Mouse (Mus musculus) gastrocnemius, adult 18-20 months (tissue): ENCODE measurements around the gene Cox4i1. TPM values are rescaled to one million over a fixed set of nuclear protein-coding genes. Genes with fewer than 3 reads are reported as not detected.
"Not testable (repeated sequence)": the region's sequence is repeated elsewhere in the genome, so short reads cannot be mapped to it uniquely, and the experiment has no call there.

ENCODE experiments used
- DNase-seq: peaks from one replicate; pipeline ENCODE4 v3.0.0; 2021; ENCODE audit warnings: low spot score
- total RNA-seq, 2 experiments: library from RNA; stranded (reverse); gene quantifications; 2 replicates each; pipeline ENCODE4 v1.2.3; 2021

The Cox4i1 gene
- total RNA-seq, 2 experiments from 2014 or later = 1,486 to 1,625 TPM

DNA sequence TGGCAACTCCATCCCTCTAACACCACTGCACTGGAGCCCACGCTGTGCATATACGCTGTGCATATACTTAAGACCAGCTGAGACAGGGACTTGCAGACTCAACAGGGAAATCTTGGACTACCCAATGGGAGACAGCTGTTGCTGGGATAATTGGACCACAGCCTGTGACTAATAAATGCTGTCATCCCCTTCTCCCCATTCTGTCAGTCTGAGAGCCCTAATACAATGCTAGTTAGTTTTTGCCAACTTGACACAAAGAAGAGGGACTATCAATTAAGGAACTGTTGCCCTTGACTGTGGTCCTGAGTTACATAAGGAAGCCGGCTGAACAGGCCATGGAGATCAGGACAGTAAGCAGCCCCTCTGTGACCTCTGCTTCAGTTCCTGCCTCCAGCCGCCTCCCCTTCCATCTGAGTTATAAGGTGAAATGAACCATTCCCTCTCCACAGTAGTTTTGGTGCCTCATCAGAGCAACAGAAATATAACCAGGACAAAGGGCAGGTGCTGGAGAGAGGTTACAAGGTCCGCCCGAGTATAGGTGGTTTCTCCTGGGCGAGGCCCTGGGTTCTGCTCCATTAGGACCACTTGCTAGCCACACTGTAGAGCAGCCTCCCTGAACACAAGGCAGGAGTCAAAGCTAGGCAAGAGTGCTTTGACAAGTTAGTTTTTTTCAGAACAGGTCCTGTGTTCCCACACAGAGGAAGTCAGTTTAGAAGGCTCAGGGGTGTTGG lies 11.5 kb upstream of the Cox4i1 start:
- no peak for DNase-seq

DNA sequence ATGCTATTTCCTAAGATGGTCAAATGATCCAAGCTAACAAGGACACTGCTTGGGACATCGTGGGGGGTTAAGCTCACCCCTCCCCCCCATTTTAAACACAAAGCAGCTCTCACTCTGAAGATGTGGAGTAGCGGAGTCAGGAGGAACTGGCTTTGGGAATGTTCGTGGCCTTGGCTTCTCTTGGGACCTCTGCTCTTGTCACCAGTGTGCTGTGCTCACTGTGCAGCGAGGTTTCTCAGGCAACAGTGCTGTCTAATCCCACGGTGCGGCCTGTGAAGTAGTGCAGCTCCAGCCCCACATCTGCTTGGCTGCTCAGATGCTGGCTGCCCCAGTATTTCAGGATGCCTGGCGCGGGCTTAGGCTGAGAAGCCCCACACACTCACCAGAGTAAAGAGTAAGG lies 10.6 kb upstream of the Cox4i1 start:
- no peak for DNase-seq

DNA sequence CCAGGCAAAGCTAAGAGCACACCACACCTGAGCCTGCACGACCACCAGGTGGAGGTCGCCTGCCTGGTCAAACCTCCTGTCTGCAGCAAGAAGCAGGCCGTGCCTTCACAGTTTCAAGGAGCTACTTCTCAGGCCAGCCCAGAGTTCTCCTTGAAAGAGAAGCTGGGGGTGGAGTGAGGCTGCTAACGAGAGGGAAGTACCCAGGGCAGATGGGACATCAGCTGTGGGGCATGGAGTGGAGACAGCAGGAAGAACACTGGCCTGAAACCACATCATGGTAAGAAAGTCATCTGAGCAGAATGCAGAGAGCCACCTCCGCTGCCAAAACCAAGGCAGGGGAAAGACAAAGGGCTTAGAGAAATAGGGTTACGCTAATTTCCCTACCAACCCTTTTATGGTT lies 3.5 kb upstream of the Cox4i1 start:
- DNase-seq = no peak

DNA sequence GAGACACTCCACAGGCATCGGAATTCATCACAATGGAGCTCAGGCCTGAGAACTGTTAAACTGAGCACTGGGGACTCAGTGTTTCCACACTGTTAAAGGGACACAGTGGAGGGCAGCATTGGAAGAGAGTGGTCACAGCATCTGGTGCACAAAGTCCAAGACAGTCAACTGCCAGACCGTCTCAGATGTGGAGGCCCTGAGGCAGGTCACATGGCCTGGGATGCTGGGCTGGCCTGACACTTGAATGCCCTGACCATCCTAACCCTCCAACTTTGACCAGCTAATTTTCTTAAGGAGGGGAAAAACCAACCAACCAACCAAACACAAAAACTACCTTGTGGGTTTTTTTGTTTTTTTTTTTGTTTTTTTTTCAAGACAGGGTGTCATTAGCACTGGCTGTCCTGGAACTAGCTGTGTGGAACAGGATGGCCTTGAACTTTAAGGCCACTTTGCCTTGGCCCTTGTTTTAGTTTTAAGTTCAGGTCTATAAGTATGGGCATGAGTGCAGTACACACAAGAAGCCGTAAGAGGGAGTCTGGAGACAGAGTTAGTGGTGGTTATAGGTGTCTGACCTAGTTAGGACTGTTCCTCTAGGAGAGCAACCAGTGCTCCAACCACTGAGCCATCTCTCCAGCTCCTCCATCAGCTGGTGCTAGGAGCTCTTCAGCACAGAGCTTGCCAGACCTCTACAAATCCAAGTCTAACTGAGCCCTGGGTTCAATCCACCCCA lies 2.1 kb upstream of the Cox4i1 start:
- DNase-seq = no peak

DNA sequence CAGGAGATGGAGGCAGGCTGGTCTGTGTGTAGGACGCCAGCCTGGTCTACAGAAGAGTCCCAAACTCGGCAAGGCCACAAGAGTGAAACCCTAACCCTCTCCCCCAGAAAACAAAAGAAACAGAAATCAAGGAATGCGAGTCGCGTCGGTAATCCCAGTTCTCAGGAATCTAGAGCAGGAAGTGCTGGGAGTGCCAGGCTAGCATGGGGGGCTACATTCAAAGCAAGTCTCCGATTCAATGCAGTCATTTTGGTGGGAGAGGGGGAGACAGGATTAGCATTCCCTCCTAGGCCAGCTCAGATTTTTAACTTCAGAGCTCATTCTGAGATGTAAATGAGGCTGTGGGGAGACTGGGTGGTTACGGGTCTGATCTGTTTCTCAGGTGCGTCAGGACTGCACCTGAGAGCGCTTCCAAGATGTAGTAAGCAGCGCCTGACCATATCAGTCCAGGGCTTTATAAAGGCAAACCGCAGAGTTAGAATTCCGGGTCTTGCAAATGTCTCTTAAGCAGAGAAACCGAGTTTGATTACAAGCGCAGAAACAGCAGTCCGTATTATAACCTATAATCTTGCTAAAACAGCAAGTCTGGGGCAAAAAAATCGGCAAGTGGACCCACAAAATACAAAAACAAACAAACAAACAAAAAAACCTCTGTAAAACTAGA lies 1.1 kb upstream of the Cox4i1 start:
- DNase-seq = no peak

DNA sequence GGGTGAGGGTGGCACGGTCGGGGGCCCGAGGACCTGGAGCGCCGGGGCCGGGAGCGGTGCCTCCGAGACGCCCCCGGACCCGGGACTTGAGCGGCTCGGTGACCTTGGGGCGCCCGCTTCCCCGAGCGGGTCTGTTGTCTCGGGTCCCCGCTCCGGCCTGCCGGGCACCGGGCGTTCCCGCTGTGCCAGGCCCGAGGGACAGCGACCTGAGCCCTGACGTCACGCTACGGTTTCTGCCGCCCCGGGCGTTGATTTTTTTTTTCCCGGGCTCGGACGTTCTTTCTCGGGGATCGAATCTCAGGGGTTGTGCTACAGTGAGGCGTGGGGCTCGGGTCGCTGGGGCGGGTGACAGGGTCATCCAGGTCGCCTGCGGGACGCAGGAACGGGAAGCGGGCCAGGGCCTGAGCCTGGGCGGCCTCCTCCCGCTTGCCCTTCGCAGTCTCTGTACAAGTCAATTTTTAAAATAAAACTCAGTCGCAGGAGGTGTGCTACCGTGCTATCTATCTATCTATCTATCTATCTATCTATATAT lies 418 bp downstream of the Cox4i1 start, which contains the start of gene Emc8:
Emc8 (minus strand) TSS at position 200 of the 532 bp plus-strand sequence.
- DNase-seq = no peak

DNA sequence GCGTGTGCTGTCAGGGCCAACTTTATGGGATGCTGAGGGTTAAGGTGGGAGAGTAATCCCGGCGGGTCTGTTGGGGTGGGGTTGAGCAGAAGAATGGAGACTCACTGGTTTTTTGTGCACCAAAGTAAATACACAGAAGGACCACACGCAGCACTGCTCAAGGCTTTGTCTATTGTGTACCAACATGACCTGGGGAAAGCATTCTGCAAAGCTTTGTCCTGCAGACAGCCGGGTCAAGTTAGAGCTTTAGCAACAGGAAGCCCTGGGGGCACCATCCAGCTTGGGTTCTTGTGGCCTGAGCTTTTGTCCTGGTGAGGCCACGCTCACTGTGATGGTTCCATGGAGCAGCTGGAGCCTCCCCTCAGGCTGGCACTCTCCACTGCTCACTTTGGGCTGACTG lies 3.8 kb downstream of the Cox4i1 start:
- no peak for DNase-seq

DNA sequence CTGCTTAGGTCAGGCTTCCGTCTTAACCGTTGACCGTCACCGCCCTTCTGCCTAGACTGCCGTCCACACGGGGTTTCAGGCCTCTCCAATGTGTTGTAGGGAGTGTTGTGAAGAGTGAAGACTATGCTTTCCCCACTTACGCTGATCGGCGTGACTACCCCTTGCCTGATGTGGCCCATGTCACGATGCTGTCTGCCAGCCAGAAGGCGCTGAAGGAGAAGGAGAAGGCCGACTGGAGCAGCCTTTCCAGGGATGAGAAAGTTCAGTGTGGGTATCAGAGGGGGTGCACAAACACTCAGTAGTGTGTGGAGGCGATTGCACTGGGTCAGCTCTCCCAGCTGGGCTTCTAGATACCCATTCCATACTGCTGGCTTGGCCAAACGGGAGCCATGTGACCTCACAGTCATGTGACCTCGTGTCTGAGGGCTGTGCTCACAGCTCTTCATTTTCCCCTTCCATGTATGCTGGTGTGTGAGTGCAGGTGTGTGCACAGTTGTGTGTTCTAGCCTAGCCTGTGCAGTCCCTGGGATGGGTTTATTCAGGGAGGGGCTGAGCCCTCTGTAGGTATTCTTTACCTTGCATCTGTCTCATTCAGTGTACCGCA lies 4.7 kb downstream of the Cox4i1 start:
- no peak for DNase-seq

DNA sequence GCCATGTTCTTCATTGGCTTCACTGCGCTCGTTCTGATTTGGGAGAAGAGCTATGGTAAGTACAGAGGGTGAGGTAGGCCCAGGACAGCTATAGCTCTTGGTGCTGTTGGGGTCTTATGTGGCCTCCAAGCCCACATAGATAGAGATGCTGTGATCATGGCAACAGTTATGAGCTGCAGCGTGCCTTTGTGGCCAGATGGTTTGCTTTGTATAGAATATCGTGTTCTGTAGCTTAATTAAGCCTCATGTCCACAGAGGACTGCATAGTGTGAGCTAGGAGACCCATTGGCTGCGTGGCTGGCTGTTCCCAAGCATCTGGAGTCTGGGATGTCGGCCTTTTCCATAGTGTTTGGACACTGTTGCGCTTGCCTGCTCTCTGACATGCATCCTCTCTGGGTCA lies 5.3 kb downstream of the Cox4i1 start:
- DNase-seq = no peak

DNA sequence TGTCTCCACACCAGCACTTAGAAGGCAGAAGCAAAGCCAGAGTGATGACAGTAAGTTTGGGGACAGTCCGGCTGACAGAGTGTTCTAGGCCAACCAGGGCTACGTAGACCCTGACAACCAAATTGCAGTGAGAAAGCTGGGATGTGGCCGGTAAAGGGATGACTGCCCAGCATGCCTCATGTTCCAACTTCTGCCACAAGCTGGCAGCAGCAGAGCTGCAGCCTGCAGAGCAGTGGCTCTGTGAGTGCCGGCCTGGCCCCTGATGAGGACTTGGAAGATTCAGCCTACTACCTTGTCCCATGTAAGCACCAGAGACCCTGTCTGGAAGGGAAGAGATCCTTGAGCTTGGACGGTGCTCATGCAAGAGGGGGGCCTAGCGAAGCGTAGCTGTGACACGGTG lies 7.7 kb downstream of the Cox4i1 start:
- DNase-seq = no peak

DNA sequence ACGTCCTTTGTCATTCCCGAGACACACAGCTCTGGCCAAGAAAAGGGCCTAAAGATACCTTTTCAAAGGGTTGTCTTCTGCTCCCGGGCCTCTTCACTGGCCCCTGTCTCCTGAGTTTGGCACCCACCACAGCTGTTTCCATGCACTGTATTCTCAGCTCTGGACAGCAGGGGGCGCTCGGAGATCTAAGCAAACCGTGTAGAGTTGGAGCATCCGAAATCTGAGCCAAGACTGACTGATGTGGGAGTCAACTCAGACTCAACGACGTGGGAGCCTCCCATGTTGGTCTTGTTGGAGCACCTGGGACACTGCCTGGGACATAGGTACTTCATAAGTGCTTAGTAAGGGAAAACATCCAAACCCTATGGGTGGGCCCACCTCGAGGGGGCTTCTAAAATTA lies 10.4 kb downstream of the Cox4i1 start:
- peak; percentile 91 for DNase-seq

DNA sequence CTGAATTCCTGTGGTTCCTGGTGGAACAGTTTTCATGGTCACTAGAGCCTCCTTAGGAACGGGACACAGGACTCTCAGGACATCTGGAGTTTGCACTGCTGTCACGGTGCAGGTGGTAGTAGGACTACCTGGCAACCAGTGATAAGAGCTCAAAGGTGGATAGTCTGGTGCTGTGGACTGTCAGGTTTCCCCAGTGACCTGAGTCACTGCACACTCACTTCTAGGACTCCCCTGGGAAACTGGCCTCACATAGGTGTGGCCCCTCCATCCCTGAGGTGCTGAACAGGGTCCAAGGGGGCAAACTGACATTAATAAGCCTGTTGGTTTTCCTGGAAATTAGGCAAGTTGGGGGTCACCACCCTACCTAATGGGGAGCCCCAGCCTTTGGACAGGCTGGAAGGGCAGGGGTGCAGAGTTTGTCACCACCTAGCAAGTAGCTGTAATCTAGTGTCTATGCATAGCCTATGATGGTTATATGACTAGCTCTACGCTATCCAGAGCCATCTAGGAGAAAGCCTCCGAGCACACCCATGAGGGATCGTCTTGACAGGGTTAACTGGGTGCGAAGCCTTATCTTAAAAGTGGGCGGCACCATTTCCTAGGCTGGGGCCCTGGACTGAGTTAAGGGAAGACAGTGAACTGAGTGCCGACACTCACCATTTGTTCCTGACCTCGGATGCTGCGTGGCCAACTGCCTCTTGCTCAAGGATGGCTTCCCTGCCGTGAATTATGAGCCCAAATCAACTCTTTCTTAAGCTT lies 11.8 kb downstream of the Cox4i1 start:
- no peak for DNase-seq

DNA sequence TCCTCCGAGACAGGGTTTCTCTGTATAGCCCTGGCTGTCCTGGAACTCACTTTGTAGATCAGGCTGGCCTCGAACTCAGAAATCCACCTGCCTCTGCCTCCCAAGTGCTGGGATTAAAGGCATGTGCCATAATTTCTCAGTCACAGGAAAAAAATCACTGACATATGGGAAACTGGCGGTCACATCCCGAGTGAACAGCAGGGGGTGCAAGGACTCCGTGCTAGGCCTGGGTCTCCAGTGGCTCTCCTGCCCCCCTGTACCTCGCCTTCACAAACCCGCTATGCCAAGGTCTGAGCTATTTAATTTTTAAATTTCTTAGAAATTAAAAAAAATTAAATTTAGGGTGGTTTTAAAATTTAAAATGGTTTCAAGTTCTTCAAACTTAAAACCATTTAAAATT lies 12.4 kb downstream of the Cox4i1 start:
- DNase-seq = not testable (repeated sequence)

DNA sequence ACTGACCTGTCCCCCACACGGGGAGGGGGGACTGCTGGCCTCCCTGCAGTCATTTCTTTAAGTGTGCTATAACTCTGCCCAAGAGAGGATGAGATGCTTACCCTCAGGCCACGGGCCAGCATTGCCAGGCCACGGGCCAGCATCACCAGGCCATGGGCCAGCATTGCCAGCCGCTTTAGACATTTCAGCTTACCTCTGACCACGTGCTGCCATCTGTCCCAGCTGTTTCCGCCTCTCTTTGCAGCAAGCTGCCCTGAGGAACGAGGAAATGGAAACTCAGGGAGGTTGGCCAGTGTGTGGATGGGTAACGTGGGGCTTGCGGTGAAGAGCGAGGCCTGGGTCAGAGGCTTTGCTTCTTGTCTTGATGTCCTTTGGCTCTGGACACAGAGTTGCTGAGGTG lies 13.1 kb downstream of the Cox4i1 start:
- DNase-seq = no peak

DNA sequence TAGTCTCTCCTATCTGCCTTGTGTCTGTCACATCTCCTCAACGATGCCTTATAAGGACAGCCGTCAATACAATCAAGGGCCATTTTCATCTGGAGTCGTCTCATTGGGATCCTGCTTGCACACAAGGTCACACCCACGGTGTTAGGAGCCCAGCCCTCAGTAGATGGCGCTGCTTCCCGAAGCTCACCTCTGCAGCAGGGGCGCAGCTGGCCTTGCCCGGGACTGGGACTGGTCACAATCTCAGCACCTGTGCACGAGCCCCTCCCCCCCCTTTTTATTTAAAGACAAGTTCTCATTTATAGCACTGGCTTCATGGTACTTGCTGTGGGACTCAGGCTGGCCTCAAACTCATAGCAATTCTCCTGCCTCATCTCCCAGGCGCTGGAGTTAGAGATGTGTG lies 15.6 kb downstream of the Cox4i1 start:
- peak; percentile 85 for DNase-seq

DNA sequence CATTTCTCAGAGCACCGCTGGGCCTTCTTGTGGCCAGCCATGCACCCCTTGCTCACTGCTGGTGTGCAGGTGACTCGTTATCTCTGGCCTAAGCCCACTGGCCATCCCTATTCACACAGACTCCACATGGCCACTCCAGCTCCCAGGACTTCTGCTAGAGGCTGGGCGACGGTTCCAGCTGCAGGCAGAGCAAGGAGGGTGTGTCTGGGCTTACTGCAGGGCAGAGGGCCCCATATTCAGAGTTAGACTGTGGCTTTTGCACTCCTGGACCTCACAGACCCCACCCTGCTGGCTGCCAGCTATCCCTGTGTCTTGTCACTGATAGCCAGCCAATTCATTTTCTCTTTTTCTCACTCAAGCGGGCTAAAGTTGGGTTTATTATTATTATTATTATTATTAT lies 16.1 kb downstream of the Cox4i1 start:
- DNase-seq = no peak

DNA sequence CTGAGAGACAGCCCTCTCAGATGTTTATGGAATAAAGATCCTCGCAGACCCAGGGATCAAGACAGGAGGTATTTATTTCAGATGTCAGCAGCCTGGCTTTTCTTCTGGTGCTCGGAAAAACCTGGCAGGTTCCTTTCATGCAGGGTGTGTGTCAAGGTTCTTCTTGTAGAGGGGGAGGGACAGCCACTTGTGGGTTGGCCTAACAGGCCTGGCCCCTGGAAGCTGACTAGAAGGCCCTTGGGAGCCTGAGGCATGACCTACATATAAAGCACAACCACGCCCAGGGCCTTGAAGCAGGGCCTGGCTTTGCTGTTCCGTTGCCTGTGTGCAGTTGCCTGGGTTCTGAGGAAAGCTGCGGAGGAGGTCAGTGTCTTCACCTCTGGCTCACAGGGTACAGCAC lies 17.1 kb downstream of the Cox4i1 start:
- DNase-seq = peak; percentile 78

DNA sequence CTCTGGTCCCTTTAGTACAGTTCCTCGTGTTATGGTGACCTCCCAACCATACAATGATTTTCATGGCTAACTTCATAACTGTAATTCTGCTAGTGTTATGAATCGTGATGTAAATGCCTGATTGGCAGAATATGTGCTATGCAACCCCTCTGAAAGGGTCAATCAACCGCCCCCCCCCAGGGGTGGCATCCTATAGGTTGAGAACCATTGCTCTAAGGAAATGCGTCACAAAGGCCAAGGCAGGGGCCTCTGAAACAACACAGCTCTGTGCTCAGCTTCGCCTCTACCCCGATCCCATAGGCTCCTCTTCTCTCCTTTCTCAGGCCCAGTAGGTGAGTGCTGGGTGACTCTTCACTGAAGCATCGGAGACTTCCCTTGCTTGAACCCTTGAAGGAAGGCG lies 17.6 kb downstream of the Cox4i1 start:
- no peak for DNase-seq

DNA sequence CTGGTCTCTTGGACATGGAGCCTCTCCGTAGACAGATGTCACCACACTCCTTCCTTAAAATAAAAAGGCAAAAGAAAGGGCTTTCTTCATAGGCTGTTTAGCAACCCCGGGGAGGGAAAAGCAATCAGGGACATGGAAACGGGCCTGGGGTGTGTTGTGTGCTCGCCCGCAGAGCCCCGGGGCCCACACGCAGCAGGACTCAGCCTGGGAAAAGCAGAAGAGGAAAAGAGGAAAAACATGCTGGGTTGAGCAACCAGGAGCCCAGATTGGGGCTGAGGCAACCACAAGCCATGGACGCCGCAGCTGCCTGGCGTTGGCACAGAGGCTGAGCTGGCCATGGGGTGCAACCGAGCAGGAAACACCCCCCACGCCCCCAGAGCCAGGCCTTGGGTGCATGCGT lies 18.0 kb downstream of the Cox4i1 start:
- no peak for DNase-seq

DNA sequence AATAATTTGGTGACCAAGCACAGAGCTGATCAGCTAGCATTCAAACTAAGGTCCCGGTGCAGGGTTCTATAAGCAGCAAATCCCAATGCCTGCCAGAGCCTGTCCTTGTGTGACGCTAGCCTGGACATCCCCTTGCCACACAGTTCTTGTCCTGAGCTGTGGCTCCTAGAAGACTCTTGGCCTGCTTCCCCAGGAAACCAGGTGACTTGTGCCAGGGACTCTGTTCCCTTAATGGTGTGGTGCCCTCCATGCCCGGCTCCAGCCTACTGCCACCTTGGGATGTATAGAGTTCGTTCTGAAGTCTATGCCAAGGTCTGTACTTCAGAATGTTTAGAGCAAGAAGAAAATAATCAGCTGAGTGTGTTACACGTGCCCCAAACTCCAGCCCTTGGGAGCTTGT lies 18.6 kb downstream of the Cox4i1 start:
- DNase-seq = no peak

DNA sequence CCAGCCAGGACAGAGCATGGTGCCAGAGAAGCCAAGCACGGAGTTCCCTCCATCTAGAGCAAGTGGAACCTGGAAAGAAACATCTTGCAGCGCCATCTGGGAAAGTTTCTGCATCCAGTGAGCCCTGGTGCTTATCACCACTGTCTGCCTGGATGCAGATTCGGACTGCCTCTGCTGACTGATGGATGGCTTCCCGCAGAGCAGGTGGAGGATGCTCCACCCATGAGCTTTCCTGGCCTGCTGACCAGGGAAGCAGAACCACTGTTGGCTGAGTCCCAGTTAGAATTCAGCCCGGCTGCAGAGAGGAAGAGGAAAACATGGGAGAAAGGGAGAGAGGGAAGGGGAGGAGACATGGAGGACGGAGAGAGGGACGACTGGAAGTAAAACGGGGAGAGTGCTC lies 19.8 kb downstream of the Cox4i1 start:
- peak; percentile 47 for DNase-seq
